Mouse (Mus musculus) megakaryocyte, embryonic 14.5 days (primary cell): ENCODE measurements at regions not wholly inside any gene's neighbourhood (a gene's known extent, or its start where the extent isn't known, plus 50 kb on each side); places are given as distances from the start of the nearest gene placed in this dataset.

Source experiments
- FLI1 ChIP-seq: IDR thresholded peaks from 2 replicates; pipeline ENCODE4 v1.6.1; 2012; ENCODE audit warnings: low read length, inconsistent platforms, mixed read lengths
- GATA1 ChIP-seq: IDR thresholded peaks from 3 replicates; pipeline ENCODE4 v1.6.1; 2012; ENCODE audit warnings: mixed read lengths, low read length, inconsistent platforms, borderline replicate concordance

GRCm38 (mm10) chr15:36937067-36937657 is 70.4 kb downstream of the Zfp706 start:
- no peak for TF ChIP-seq GATA1
- no peak for TF ChIP-seq FLI1
